Mouse (Mus musculus) embryonic fibroblast, embryonic 13.5 days (primary cell): Measurements from ENCODE around the gene Pde4d. TPM values are rescaled to one million over a fixed set of nuclear protein-coding genes. Genes with fewer than 3 reads are reported as not detected.
A peak's percentile ranks its signal among the peaks of the same experiment; 100 is the strongest.

Source experiments
- H3K27ac ChIP-seq: 2 replicates; pipeline ENCODE4 v1.5.1; 2012; ENCODE audit warnings: low read length, control low read depth, inconsistent platforms; ENCODE audit not compliant: insufficient read depth
- H3K4me1 ChIP-seq: 2 replicates; pipeline ENCODE4 v1.6.1; 2011; ENCODE audit warnings: low read length; ENCODE audit not compliant: control insufficient read depth, insufficient read depth
- H3K4me3 ChIP-seq: 2 replicates; pipeline ENCODE4 v1.5.1; 2011; ENCODE audit warnings: mild to moderate bottlenecking, control low read depth, low read length; ENCODE audit not compliant: insufficient read depth
- CTCF ChIP-seq: IDR thresholded peaks from 2 replicates; pipeline ENCODE4 v1.5.1; 2011; ENCODE audit warnings: mild to moderate bottlenecking, control low read depth, low read length, moderate library complexity, borderline replicate concordance; ENCODE audit not compliant: insufficient read depth
- POLR2A ChIP-seq: IDR thresholded peaks from 2 replicates; pipeline ENCODE4 v1.6.1; 2011; ENCODE audit warnings: low read depth, mild to moderate bottlenecking, control low read depth, low read length, moderate library complexity
- polyA plus RNA-seq: library from polyadenylated mRNA; stranded (reverse); fragments of >200 nt; gene quantifications from 2 replicates; pipeline ENCODE4 v1.2.4, GENCODE M21; 2011; ENCODE audit warnings: low read depth; ENCODE audit not compliant: missing spikeins, insufficient read length

Pde4d gene
- polyA plus RNA-seq, 1 experiment: 26.9 TPM

DNA sequence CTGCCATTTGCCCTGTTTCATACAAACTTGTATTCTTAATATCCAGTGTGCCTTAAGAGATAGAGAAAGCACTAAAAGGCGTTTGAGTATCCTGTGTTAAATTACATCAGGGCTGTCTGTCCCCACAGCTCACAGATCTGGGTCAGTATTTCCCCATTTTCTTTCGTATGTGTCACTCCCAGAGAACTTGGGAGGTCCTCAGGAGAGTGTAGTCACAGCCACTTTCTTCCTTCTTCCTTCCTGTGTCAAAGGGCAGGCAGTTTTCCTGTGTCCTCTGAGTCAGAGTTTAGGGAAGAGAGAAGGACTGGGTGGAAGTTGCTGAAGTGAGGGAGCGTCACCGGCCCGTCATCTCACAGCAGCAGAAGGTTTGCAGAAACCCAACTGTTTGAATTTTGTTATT, 103.2 kb downstream of the Pde4d start:
- no peak overlapping the region for H3K4me3 ChIP-seq
- TF ChIP-seq CTCF (no peak), POLR2A (no peak)
- peaks cover 3% of the 10 kb centered on the region; the same call in 1 of the 2 replicates for H3K4me1 ChIP-seq
- no peak overlapping the region for H3K27ac ChIP-seq

DNA sequence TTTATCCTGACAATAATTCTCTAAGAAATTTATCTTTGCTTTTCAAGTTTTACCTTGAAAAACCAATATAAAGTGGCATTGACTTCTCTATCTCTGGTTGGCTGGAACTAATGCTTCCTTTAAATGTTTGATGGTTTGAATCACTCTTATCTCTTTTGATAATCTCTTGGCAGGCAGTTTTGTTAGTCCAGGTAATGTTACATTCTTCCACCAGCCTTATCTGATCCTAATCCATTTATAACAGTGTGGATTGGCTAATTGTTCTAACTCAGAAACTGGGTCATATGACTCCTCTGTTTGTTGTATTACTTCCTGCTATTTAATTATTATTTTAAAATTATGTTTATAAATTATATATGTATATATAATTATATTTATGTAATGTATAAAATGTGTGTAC, 105.2 kb downstream of the Pde4d start:
- Histone ChIP-seq H3K27ac (no peak overlapping the region), H3K4me1 (no peaks in the 10 kb centered on the region), H3K4me3 (no peak overlapping the region)
- no peak for TF ChIP-seq CTCF
- TF ChIP-seq POLR2A: no peak

DNA sequence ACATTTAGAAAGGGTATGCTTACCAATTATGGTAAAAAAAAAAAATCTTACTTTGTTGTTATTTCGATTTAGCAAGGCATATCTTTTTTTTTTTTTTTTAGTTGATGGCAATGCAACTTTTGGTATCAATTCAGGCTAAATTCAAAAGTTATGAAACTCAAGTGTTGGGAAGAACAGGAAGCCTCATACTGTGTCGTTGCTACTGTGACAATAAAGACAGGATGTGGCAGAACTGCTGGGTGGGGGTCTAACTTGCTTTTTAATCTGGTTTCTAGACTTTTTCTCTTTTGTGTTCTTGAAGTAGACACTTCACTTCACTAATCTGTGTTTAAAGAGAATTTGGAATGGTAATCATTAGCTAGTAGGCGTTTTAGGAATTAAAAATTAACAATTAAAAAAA, 147.2 kb downstream of the Pde4d start:
- TF ChIP-seq CTCF (no peak), POLR2A (no peak)
- peaks cover 10% of the 10 kb centered on the region for H3K4me1 ChIP-seq
- H3K4me3 ChIP-seq: no peak overlapping the region
- H3K27ac ChIP-seq: no peak overlapping the region

DNA sequence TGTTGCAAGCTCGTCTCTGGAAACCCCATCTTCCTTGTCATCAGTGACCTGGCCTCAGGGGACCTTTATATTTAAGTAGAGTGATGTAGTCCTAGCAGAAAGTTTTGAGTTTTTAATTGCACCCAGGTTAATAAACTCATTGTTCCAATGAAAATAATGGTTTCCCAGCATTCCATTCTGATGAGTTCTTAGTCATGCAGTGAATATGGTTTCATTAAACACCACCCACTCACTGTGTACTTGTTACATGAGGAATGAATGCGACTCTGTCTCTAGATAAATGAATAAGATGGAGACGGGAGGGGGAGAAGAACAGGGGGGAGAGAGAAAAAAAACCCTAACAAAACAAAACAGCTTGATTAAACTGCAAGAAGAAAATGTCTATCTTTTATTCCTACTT, 148.9 kb downstream of the Pde4d start:
- no peak overlapping the region; the same call in 1 of the 2 replicates for H3K27ac ChIP-seq
- TF ChIP-seq POLR2A (no peak), CTCF (no peak)

DNA sequence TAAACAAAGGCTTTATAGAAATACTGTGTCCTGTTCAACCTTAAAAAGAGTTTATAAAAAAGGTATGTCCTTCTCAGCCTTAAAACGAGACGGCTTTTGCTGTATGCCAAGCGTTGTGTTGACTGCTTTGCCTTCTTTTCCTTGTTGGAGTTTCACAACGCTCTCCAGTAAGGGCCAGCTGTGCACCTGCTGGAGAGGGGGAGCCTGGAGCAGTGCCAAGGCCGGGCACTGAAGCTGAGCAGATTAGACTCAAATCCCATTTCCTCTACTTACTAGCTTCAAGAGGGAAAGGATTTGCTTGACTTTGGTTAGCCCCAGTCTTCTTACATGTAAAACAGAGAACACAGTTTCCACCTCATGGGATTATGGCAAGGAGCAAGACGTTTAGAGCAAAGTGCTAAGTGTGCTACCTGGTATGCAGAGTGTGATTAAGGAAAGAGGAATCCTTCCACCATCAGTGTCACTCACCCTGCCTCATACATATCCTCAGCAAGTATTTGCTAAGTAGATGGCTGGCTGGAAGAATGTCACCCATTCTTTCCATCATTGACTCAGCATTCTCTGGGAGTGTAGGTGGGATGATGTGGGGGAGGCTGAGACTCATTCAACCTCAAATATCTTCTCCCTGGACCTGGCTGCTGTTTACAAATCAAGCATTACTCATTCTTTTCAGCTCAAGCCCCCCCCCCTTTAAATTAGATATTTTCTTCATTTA, 149.6 kb downstream of the Pde4d start:
- Histone ChIP-seq H3K4me3 (no peak overlapping the region), H3K27ac (peak overlapping the region; percentile 73), H3K4me1 (peaks cover 15% of the 10 kb centered on the region)
- TF ChIP-seq POLR2A (no peak), CTCF (no peak)

More for the DNA sequence above, 148.9 kb downstream of the Pde4d start:
- Histone ChIP-seq H3K4me3 (no peak overlapping the region), H3K4me1 (peaks cover 15% of the 10 kb centered on the region)

DNA sequence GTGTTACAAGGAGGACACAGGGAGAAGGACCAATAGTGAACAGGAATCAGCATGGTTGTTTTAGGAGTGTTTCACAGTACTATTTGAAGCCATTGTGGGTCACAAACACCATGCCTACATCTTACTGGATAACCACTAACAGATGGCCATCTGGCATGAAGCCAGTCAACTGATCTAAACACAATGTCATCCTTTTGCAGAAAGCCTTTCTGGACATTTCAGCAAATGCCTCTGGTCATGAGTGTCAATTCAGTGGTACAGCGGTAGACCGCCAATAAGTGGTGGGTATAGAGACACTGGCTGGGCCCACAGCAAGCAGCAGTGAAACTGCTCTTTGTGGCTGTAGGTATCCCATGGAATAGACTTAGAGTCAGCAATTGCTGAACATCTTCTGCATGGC, 151.3 kb downstream of the Pde4d start:
- TF ChIP-seq POLR2A (no peak), CTCF (no peak)
- Histone ChIP-seq H3K4me3 (no peak overlapping the region), H3K4me1 (peaks cover 15% of the 10 kb centered on the region), H3K27ac (no peak overlapping the region)

DNA sequence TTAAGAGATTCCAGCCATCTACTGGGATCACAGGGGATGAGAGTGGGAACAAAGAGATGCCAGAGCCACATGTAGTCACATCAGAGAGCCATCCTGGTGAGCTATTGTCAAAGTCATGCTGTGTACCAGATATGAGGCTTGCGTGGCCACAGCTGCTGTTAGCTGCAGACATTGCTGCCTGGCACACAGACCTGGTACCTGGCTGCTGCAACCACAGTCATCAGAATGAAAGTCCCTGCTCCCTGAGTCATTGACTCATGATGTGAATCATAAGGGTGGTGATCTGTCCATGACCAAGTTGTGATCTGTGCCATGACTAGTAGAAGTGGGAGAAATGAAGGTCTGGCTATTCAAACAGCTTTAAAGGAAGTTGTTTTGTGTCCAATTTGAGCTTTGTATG, 153.8 kb downstream of the Pde4d start:
- H3K27ac ChIP-seq: peak overlapping the region; percentile 41
- TF ChIP-seq CTCF (no peak), POLR2A (no peak)
- H3K4me1 ChIP-seq: peaks cover 15% of the 10 kb centered on the region
- no peak overlapping the region for H3K4me3 ChIP-seq

DNA sequence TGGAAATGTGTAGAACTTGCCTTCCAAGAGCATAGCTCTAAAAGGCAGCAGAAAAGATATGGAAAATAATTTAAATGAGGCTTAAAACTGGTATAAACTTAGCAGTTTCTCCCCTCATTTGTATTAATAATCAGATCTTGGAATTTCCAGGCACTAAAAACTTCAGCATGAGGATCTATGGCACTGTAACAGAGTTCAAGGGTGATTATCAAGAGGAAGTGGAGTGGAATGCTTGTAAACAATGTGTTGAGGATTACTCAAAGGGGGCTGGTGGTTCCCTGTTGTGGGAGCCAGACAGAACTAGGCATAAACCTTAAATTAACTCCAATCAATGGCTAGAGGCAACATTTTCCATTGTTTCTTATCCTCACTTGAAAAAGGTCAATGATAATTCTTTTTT, 154.5 kb downstream of the Pde4d start:
- TF ChIP-seq POLR2A: no peak
- no peak for TF ChIP-seq CTCF
- H3K4me3 ChIP-seq: no peak overlapping the region
- H3K4me1 ChIP-seq: peaks cover 13% of the 10 kb centered on the region
- H3K27ac ChIP-seq: no peak overlapping the region; the same call in 1 of the 2 replicates

DNA sequence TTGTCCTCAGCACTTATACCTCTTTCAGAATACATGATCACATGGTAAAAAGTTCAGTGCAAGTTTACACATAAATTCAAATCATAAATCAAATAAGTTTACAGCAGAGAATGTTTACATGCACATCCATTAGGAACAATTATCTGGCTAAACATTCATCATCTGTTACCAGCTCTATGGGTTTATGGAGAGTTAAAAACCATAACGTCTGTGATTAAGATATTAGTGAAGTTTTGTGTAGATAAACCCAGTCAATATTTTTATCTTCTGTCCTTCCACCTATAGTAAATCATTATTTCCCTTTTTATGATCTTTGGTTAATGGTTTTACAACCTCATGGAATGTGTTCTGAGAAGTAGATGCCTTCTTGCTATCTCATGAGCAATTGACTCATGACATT, 168.5 kb downstream of the Pde4d start:
- H3K4me3 ChIP-seq: no peak overlapping the region
- TF ChIP-seq POLR2A: no peak
- no peaks in the 10 kb centered on the region for H3K4me1 ChIP-seq
- H3K27ac ChIP-seq: no peak overlapping the region

DNA sequence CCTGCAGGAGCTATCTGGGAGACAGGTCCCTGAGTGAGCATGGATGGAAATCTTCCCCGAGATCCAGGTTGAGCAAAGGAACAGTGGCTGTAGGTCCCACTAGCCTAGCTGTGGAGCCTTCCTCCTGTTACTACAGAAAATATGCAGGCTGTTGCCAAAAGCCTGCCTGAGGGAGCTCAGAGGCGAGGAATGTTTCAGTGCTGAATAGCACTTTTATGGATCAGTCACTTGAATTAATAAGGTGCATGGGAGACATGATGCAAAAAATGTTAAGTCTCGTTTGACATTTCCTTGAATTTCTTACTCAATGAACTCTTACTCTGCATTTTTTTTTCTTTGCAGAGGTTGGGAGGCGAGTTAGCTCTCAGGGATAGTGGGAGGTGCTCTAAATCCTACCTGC, 172.9 kb downstream of the Pde4d start:
- TF ChIP-seq POLR2A: no peak
- no peak for TF ChIP-seq CTCF
- no peak overlapping the region for H3K4me3 ChIP-seq
- peak overlapping the region; percentile 47; the same call in 1 of the 2 replicates for H3K27ac ChIP-seq
- no peaks in the 10 kb centered on the region for H3K4me1 ChIP-seq

DNA sequence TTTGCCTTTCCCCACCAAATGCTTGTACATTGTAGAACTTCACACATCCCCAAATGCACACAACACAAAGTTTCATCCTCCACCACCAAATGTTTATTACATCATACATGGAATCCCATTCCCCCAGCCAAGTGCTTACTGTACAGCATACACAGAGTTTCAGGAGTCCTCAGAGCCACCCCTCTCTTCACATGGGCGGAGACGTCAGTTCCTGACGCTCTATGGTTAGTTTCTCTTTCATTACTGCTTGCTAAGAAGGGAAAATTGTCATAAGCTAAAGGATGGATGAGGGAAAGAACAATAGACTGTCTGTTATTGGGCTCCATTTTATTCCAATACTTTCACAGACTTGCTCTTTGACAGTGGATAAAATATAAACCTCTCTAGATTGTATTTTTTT, 174.2 kb downstream of the Pde4d start:
- no peak overlapping the region for H3K4me3 ChIP-seq
- no peak overlapping the region for H3K27ac ChIP-seq
- H3K4me1 ChIP-seq: no peaks in the 10 kb centered on the region
- TF ChIP-seq CTCF (no peak), POLR2A (no peak)
